Comparison of ENCODE assay signal across 19 mouse cellular contexts in genomic region chr12:73547646-73548045, GRCm38 (mm10). TPM values are rescaled to one million over a fixed set of nuclear protein-coding genes. Genes with fewer than 3 reads are reported as not detected.
A peak's percentile ranks its signal among the peaks of the same experiment; 100 is the strongest.
DNase-seq lines count a peak whose midpoint lies in the region; ATAC-seq and TF ChIP-seq lines count a peak whose summit lies in the region.
"Had no signal": no experiment of that assay in that cellular context is flagged by ENCODE, and none has a peak within 500 bp of the region (broad histone marks: within the 10 kb centered on the region; RNA-seq: fewer than 3 reads in every experiment).

No protein-coding gene starts in this region.

- H3K4me3 ChIP-seq in gastrocnemius, adult 2 months, result no peak overlapping the region
- no peak overlapping the region for H3K4me3 ChIP-seq in lung, adult 2 months (replicated peaks; ENCODE audit: extremely low read depth, low read depth, low read length)
- H3K4me3 ChIP-seq in stomach, embryonic 15.5 days (replicated peaks), result no peak overlapping the region
- H3K4me3 ChIP-seq: heart, adult 2 months; heart, embryonic 15.5 days; limb, embryonic 10.5 days had no signal

- intact Hi-C loops in gastrocnemius, adult 2 months (cut with DNase I), result loop anchor here (5.0 kb wide), 1 partner anchor 365 kb away; no protein-coding TSS in a partner anchor
- intact Hi-C loops in gastrocnemius, postnatal 36 days (cut with DNase I), result no loop called here

- DNase-seq in gastrocnemius, adult 2 months, result peak; percentile 53
- DNase-seq in gastrocnemius, postnatal 36 days, result no peak
- peak; percentile 42 for DNase-seq in lung, postnatal 36 days
- no peak for DNase-seq in lung, adult 2 months
- DNase-seq in ZHBTc4 (ENCODE audit: low read depth, low spot score), result peak; percentile 77
- DNase-seq in layer of hippocampus, postnatal 25 days (ENCODE audit: extremely low spot score in 1 of 2, low spot score in 1 of 2), result no peak
- no peak for DNase-seq in lung, adult 18-20 months
- DNase-seq: adrenal gland, adult 8-10 months; cerebellum, adult 9-11 months; heart, adult 2 months; lung, postnatal 10 days had no signal

- H3K27ac ChIP-seq in gastrocnemius, adult 2 months, result no peak overlapping the region
- peak overlapping the region; percentile 18; the same call in 1 of the 2 replicates for H3K27ac ChIP-seq in stomach, embryonic 15.5 days
- H3K27ac ChIP-seq: heart, adult 2 months; heart, embryonic 15.5 days; limb, embryonic 10.5 days; liver, embryonic 14.5 days had no signal

- WGBS in lung, adult 2 months, result 31% methylated on average over 10 of the region's 10 CpGs
- 31% methylated on average over 10 of the region's 10 CpGs for WGBS in stomach, embryonic 15.5 days

- ATAC-seq in stomach, embryonic 15.5 days (ENCODE audit: insufficient read depth, low FRiP score, low read depth), result no peak
- ATAC-seq: forebrain, embryonic 16.5 days; midbrain, embryonic 16.5 days had no signal

- H3K27me3 ChIP-seq in stomach, embryonic 15.5 days (replicated peaks), result peaks cover 51% of the 10 kb centered on the region
- H3K27me3 ChIP-seq: CH12.LX had no signal

- no peak for TF ChIP-seq POLR2A in lung, adult 2 months (IDR thresholded peaks at IDR 0.05; ENCODE audit: borderline replicate concordance, extremely low read depth, low read depth, low read length)

- no peak overlapping the region for H3K4me2 ChIP-seq in stomach, embryonic 15.5 days
- H3K4me2 ChIP-seq: heart, embryonic 15.5 days had no signal

- peaks cover 3% of the 10 kb centered on the region; the same call in 1 of the 2 replicates for H3K4me1 ChIP-seq in lung, adult 2 months (ENCODE audit: control insufficient read depth, insufficient read depth, low read length)
- 0 out of 2 replicates have a peak, but pooled peaks cover 8% of the 10 kb centered on the region for H3K4me1 ChIP-seq in stomach, embryonic 15.5 days

- H3K9me3 ChIP-seq in stomach, embryonic 15.5 days, result no peaks in the 10 kb centered on the region
- H3K9me3 ChIP-seq: heart, embryonic 15.5 days; limb, embryonic 10.5 days had no signal

- H3K9ac ChIP-seq in stomach, embryonic 15.5 days, result no peak overlapping the region
- H3K9ac ChIP-seq: heart, embryonic 15.5 days; liver, embryonic 14.5 days had no signal

- TF ChIP-seq CTCF in gastrocnemius, adult 2 months (IDR thresholded peaks at IDR 0.05), result no peak
- no peak for TF ChIP-seq CTCF in lung, adult 2 months (IDR thresholded peaks at IDR 0.05; ENCODE audit: insufficient read depth, low read length)

- H3K36me3 ChIP-seq in stomach, embryonic 15.5 days, result no peaks in the 10 kb centered on the region
- H3K36me3 ChIP-seq: heart, embryonic 15.5 days; limb, embryonic 10.5 days had no signal

RNA-seq across cellular contexts. Expression of gene Tmem30b, which starts 1.5 kb away (rescaled TPM):
- under 1 TPM; 0.26 to 0.50 TPM for total RNA-seq in gastrocnemius, adult 2 months (2021)
- total RNA-seq in gastrocnemius, postnatal 36 days (2021), result under 1 TPM; 0.26 to 0.35 TPM
- polyA plus RNA-seq in lung, adult 2 months (2012; rRNA removed), result 15.5 and 18.4 TPM in 2 replicates
- 30.7 and 34.2 TPM in 2 replicates for polyA plus RNA-seq in stomach, embryonic 15.5 days (2015; fragmentation: Nextera tagmentation; extraction: Ambion mirVana)
- total RNA-seq in layer of hippocampus, postnatal 25 days (2021), result under 1 TPM in 1 of 2 experiments, not detected in 1; 0.12 TPM
- total RNA-seq: CH12.LX; neutrophil, adult 5-6 weeks had no signal

RNA-seq across cellular contexts. Expression of gene Prkch, which starts 37.0 kb away (rescaled TPM):
- 1 to 10 TPM; 5.5 to 7.6 TPM for total RNA-seq in gastrocnemius, adult 2 months (2021)
- total RNA-seq in gastrocnemius, postnatal 36 days (2021), result 1 to 10 TPM; 5.0 to 6.5 TPM
- polyA plus RNA-seq in lung, adult 2 months (2012; rRNA removed), result 39.2 and 41.8 TPM in 2 replicates
- polyA plus RNA-seq in stomach, embryonic 15.5 days (2015; fragmentation: Nextera tagmentation; extraction: Ambion mirVana), result 11.2 and 11.9 TPM in 2 replicates
- 1 to 10 TPM; 2.9 to 4.0 TPM for total RNA-seq in layer of hippocampus, postnatal 25 days (2021)

Comparison
In these comparisons a context has a peak if more than half of its experiments do, and no peak if none do; other contexts are left out.
1. DNase-seq: peak in gastrocnemius, adult 2 months (single experiment), lung, postnatal 36 days (single experiment) and ZHBTc4 (single experiment); none in gastrocnemius, postnatal 36 days (0 of 2), lung, adult 2 months (single experiment), layer of hippocampus, postnatal 25 days (0 of 2) and lung, adult 18-20 months (0 of 2).